Mouse (Mus musculus): ENCODE data around the gene Ccnyl1. TPM values are rescaled to one million over a fixed set of nuclear protein-coding genes. Genes with fewer than 3 reads are reported as not detected.

The Ccnyl1 gene
- polyA plus RNA-seq, 1 experiment from 2014 or later = 4.2 TPM

DNA sequence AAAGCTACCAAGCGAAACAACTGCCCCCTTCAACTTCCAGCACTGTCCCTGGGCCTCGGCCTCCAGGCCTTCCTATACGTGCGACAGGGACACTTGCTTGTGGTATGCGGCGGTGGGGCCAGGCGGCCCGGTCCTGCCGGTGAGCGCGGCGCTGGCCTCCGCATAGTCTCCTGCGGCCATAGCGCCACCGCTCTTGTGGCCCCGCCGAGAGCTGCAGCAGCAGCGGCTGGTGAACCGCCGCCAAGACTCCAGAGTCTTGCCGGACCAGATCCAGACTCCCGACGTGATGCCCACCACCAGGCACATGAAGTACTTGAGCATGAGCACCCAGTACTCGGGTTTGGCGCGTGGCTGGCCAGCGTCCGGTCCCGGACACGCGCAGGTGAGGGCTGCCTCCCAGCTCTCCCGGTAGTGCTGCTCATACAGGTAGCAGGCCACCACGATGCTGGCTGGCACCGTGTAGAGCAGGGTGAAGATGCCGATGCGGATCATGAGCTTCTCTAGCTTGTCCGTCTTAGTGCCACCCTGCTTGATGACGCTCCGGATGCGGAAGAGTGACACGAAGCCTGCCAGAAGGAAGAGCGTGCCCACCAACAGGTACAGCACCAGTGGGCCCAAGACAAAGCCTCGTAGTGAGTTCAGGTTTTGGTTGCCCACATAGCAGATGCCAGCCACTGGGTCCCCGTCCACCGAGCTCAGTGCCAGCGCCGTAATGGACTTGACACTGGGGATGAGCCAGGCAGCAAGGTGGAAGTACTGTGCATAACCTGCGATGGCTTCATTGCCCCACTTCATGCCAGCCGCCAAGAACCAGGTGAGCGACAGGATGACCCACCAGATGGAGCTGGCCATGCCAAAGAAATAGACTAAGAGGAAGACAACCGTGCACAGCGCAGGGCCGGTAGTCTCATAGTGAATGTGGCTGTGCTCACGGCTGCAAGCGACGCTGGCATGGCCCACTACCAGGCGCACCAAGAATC lies 44.8 kb downstream of the Ccnyl1 start:
- Histone ChIP-seq H3K9me3 (no peaks in the 10 kb centered on the region), H3K4me2 (peak overlapping the region; percentile 96), H3K27ac (replicated peaks) (no peak overlapping the region), H3K4me1 (replicated peaks) (peaks cover 44% of the 10 kb centered on the region), H3K36me3 (no peaks in the 10 kb centered on the region), H3K9ac (no peak overlapping the region), H3K4me3 (peak overlapping the region; percentile 31), H3K27me3 (peaks cover 69% of the 10 kb centered on the region)
- no peak for ATAC-seq (ENCODE audit: low FRiP score, low read depth)
- 43% methylated on average over 58 of the region's 58 CpGs for WGBS

DNA sequence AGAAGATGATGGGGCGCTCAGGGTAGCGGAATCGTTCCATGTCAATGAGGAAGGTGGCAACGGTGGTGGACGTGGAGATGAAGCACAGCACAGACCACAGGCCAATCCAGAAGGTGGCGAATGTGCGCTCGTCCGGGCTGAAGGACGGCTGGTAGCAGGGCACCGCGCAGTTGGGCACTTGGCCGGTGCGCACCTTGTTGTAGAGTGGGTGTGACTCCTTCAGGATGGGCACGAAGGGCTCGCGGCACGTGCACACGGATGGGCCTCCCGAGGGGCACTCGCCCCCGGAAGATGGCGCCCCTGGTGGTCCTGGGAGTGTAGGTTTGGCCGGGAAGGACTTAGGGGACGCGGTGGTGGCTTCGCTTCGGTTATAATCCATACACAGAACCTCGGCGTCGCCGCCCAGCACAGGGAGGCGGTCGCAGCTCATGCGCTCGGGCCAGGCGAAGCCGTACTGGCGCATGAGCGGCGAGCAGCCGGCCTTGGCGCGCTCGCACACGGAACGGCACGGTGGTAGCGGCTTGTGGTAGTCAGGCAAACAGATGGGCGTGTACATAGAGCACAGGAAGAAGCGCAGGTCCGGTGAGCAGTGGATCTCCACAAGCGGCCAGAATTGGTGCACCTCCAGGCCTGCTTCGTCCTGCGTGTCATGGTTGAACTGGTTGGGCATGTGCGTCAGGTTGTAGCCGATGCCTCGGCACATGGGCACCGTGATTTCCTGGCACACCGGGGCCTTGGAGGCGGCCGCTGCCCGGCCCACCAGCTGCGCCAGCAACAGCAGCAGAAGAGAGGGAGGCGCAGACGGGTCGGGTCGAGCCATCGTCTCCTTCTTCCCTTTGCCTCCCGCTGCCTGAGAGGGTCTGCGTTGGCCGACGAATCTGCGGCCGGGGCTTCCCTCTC lies 45.8 kb downstream of the Ccnyl1 start:
- no peaks in the 10 kb centered on the region for H3K9me3 ChIP-seq
- no peak overlapping the region for H3K27ac ChIP-seq (replicated peaks)
- peaks cover 44% of the 10 kb centered on the region for H3K4me1 ChIP-seq (replicated peaks)
- H3K4me2 ChIP-seq = peak overlapping the region; percentile 96
- peaks cover 69% of the 10 kb centered on the region for H3K27me3 ChIP-seq
- peak; percentile 20; the same call in 1 of the 2 replicates for ATAC-seq (ENCODE audit: low FRiP score, low read depth)
- no peaks in the 10 kb centered on the region for H3K36me3 ChIP-seq
- WGBS = 10% methylated on average over 74 of the region's 75 CpGs
- H3K9ac ChIP-seq = peak overlapping the region; percentile 41; the same call in 1 of the 2 replicates
- peak overlapping the region; percentile 62 for H3K4me3 ChIP-seq

DNA sequence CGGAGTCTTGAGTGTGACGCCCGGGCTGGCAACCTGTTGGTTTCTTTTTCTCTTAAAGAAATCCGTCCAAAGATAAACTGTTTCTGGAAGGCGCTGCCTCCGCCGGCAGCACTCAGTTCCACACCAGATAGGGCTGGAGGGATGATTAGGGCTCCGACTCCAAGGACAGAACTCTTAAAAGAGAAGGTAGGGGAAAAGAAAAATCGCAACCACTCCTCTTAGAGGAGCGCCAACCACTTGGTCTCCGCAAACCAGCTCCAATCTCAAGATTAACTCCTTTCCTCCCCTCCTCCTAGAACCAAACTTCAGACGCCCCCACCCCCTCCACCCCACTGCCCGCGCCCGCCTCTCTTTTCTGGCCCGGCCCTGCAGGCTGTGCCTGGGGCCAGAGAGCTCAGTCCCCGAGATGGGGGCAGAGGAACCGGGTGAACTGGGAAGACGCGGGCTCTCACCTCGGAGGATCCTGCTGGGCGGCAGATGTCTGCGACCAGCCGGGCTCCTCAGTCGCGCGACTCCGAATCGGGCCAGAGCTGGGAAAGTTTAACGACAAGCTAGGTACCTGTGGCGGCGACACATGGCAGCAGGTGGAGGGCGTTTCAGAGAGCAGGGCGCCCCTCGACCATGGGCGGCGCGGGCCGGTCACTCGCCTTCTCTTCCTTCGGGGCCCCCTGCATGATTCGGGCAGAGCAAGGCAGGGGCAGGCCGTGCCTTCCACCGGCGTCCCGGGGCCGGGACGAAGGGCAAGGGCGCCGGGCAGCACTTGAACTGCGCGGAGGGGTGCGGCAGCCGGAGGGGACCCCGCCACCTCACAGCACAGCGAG lies 46.6 kb downstream of the Ccnyl1 start:
- Histone ChIP-seq H3K9ac (peak overlapping the region; percentile 41), H3K27ac (replicated peaks) (no peak overlapping the region), H3K36me3 (no peaks in the 10 kb centered on the region), H3K4me1 (replicated peaks) (peaks cover 44% of the 10 kb centered on the region), H3K4me2 (peak overlapping the region; percentile 96), H3K4me3 (peak overlapping the region; percentile 62), H3K27me3 (peaks cover 65% of the 10 kb centered on the region), H3K9me3 (no peaks in the 10 kb centered on the region)
- no peak for ATAC-seq (ENCODE audit: low FRiP score, low read depth)
- under 1% methylated on average over 55 of the region's 56 CpGs for WGBS

DNA sequence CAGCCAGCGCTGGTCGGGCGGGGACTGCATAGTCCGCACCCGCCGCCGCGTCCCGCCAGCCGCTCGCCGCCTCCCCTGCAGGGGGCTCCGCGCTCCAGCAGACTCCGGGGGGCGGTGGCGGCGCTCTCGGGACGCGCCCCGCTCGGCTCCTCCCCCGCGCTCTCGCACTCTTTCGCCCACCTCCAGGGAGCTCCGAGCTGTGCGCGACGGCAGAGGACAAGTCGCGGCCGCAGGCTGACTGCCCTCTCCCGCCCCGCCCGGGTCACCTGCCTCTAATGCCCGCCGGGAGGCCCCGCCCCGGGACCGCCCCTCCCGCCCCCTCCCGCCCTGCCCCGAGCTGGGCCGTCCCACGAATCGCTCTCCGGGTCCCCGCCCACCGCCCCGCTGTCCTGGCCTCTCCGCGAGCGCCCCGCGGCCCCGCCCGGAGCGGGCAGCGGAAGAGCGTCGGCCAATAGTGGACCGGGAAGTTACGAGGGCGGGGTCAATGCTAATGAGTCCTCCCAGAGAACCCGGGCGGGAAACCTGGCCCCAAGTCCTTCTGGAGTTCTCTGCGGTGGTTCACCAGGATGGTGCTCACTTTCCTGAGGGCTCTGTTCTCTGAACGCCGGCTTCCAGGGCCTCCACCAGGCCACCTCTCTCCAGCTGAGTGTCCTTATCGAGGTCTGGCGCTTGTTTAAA lies 47.4 kb downstream of the Ccnyl1 start, which contains the start of gene Fzd5:
TSS of gene Fzd5 (minus strand) at position 250 of the 678 bp plus-strand sequence.
- Histone ChIP-seq H3K27ac (replicated peaks) (no peak within 1 kb of the TSS), H3K36me3 (no peaks in the 10 kb centered on the region), H3K4me1 (replicated peaks) (peaks cover 44% of the 10 kb centered on the region), H3K9me3 (no peaks in the 10 kb centered on the region), H3K4me2 (peak within 1 kb of the TSS; percentile 96), H3K27me3 (peaks cover 60% of the 10 kb centered on the region), H3K4me3 (peak within 1 kb of the TSS; percentile 62), H3K9ac (peak within 1 kb of the TSS; percentile 41)
- ATAC-seq (ENCODE audit: low FRiP score, low read depth) = peak; percentile 93
- under 1% methylated on average over 54 of the region's 73 CpGs for WGBS

DNA sequence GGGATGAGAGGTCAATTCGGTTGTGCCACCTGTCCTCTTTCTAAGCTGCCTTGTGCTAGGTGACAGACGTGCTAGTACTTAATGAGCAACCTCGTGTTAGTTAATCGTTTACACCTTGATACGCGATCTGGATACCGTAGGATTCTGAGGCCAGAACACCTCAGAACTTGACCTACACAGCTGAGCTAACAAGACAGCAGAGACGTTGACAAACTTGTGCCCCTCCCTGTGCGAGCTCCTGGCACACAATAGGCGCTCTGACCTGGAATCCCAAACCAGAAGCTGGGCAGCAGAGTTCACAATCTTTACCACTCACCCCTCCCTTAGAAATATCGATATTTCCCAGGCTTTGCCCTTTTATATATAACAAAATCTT lies 47.9 kb downstream of the Ccnyl1 start:
- Histone ChIP-seq H3K36me3 (no peaks in the 10 kb centered on the region), H3K9ac (peak overlapping the region; percentile 41; the same call in 1 of the 2 replicates), H3K4me1 (replicated peaks) (peaks cover 44% of the 10 kb centered on the region), H3K4me3 (peak overlapping the region; percentile 62), H3K27me3 (peaks cover 55% of the 10 kb centered on the region), H3K4me2 (peak overlapping the region; percentile 96), H3K9me3 (no peaks in the 10 kb centered on the region), H3K27ac (replicated peaks) (no peak overlapping the region)
- ATAC-seq (ENCODE audit: low FRiP score, low read depth) = no peak; the same call in 1 of the 2 replicates
- under 1% methylated on average over 11 of the region's 11 CpGs for WGBS

DNA sequence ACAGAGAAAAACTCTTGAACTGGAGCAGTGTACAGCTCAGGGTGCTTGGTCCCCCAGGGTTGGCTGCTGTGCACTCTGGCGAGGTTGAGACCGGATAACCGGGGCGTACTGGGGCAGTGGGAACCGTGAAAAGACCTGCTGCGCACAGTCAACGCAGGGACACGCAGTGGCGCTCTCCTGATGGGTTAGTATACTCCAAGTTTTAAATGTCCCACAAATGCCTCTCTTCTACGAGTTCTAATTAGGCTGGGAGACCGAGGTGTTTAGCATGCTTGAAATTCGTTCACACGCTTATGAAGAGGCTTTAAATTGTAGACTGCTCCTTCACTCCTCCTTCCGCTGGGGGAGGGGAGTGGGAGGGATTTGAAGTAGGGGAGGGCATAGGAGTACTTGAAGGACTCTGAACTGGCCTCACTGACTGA lies 48.4 kb downstream of the Ccnyl1 start:
- 0% methylated on average over 14 of the region's 14 CpGs for WGBS
- peak overlapping the region; percentile 96 for H3K4me2 ChIP-seq
- peak overlapping the region; percentile 62 for H3K4me3 ChIP-seq
- H3K9ac ChIP-seq = no peak overlapping the region
- no peak overlapping the region for H3K27ac ChIP-seq (replicated peaks)
- peaks cover 50% of the 10 kb centered on the region for H3K27me3 ChIP-seq
- no peak for ATAC-seq (ENCODE audit: low FRiP score, low read depth)
- peaks cover 44% of the 10 kb centered on the region for H3K4me1 ChIP-seq (replicated peaks)
- H3K9me3 ChIP-seq = no peaks in the 10 kb centered on the region
- H3K36me3 ChIP-seq = no peaks in the 10 kb centered on the region

DNA sequence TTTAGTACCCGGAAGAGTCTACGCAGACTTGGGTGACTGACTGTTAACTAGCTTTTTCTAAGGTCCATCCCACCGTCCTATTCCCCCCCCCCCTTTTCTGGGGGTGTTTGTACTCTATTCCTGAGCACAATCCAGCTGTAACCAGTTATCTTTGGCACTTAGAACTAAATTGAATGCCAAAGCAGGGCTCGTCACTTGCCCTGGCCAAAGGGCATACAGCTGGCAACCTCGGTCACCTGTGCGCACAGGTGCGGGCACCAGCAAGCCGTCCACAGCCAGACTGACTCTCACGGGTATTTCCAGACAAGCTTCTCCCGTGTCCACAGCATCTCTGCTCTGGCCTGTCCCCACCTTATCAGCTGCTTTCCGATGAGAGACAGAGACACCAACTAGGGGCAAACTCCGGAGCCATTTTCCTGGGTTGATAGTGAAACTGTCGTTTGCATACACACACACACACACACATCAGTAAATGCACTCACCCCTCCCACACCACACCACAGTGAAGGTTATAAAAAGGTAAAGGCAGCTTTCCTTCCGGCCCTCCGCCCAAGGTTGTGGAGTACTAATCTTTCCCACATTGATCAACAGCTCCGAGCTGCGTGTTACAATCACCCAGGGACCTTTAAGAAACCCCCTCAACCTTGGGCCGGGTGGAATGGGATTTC lies 52.6 kb downstream of the Ccnyl1 start:
- H3K27ac ChIP-seq (replicated peaks) = no peak overlapping the region
- no peak for ATAC-seq (ENCODE audit: low FRiP score, low read depth)
- 91% methylated on average over 18 of the region's 18 CpGs for WGBS

DNA sequence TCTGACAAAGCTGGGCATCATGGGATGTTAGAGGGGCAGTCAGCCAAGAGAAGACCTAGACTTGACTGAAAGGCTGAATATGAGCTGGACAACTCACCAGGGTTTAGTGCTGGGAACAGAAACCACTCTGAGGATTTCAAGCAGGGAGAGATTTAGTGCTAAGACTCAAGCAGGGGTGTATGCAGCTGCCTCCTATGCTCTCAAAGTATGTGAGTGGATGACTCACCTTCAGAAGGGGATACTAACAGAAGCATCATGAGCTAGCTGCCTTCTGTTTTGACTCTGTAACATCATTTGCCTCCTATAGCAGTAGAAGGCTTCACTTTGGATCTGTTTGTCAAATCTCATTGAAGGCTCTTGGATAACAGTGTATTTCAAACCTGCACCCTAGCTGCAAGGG lies 54.4 kb downstream of the Ccnyl1 start:
- Histone ChIP-seq H3K27me3 (peaks cover 4% of the 10 kb centered on the region; the same call in 1 of the 2 replicates), H3K4me1 (replicated peaks) (no peaks in the 10 kb centered on the region), H3K4me2 (no peak overlapping the region), H3K36me3 (no peaks in the 10 kb centered on the region), H3K4me3 (no peak overlapping the region), H3K27ac (replicated peaks) (no peak overlapping the region), H3K9ac (no peak overlapping the region), H3K9me3 (no peaks in the 10 kb centered on the region)
- ATAC-seq (ENCODE audit: low FRiP score, low read depth) = no peak

More for the DNA sequence above, 52.6 kb downstream of the Ccnyl1 start:
- Histone ChIP-seq H3K4me3 (no peak overlapping the region), H3K36me3 (no peaks in the 10 kb centered on the region), H3K9ac (no peak overlapping the region), H3K27me3 (peaks cover 17% of the 10 kb centered on the region; the same call in 1 of the 2 replicates), H3K9me3 (no peaks in the 10 kb centered on the region), H3K4me1 (replicated peaks) (peaks cover 11% of the 10 kb centered on the region), H3K4me2 (no peak overlapping the region)

DNA sequence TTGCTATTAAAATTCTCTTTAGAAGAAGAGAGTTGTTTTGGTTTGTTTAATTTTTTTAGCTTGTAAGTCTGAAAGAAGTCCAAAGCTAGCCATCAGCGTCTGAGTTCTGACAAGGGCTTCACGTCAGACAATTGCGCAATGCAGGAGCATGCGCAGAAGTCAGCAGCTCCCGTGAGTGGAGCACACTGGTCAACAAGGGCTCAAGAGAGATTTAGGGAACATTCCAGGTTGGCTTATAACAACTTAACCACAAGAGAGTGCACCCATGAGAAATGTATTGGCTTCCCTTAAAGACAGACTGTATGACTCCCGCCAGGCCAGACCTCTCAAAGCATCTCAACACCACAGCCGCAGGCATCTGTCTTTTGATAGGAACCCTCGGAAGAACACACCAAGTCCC lies 62.9 kb downstream of the Ccnyl1 start:
- Histone ChIP-seq H3K27me3 (no peaks in the 10 kb centered on the region), H3K4me2 (no peak overlapping the region), H3K4me3 (no peak overlapping the region), H3K9me3 (no peaks in the 10 kb centered on the region), H3K4me1 (replicated peaks) (no peaks in the 10 kb centered on the region), H3K36me3 (no peaks in the 10 kb centered on the region), H3K27ac (replicated peaks) (no peak overlapping the region), H3K9ac (no peak overlapping the region)
- ATAC-seq (ENCODE audit: low FRiP score, low read depth) = no peak
- WGBS = 93% methylated on average over 8 of the region's 8 CpGs

DNA sequence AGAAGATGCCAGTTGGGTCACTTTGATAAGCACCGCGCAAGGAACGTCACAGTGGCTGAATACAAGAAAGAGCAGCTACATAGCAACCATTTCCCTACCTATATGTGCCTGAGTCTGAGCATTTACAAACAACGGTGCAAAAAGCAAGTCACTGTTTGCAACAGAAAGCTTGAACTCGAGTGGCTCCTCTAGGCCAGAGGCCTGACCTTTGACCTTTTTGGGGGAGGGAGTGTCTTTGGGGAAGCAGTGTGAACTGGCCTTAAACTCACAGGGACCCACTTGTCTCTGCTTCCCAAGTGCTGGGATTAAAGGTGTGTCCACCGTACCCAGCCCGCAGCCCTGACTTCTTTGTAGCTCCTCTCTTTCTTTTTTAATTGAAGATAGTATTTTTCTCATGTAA lies 63.4 kb downstream of the Ccnyl1 start:
- Histone ChIP-seq H3K4me3 (no peak overlapping the region), H3K27ac (replicated peaks) (no peak overlapping the region), H3K9me3 (no peaks in the 10 kb centered on the region), H3K4me1 (replicated peaks) (no peaks in the 10 kb centered on the region), H3K27me3 (no peaks in the 10 kb centered on the region), H3K4me2 (no peak overlapping the region), H3K36me3 (no peaks in the 10 kb centered on the region), H3K9ac (no peak overlapping the region)
- WGBS = 79% methylated on average over 7 of the region's 7 CpGs
- ATAC-seq (ENCODE audit: low FRiP score, low read depth) = no peak

Measured in hindbrain, embryonic 15.5 days (tissue).